Mouse (Mus musculus): Measurements from ENCODE around the gene Tiam2. TPM values are rescaled to one million over a fixed set of nuclear protein-coding genes. Genes with fewer than 3 reads are reported as not detected.

The Tiam2 gene
- polyA plus RNA-seq, 1 experiment from 2014 or later, result 4.9 TPM

DNA sequence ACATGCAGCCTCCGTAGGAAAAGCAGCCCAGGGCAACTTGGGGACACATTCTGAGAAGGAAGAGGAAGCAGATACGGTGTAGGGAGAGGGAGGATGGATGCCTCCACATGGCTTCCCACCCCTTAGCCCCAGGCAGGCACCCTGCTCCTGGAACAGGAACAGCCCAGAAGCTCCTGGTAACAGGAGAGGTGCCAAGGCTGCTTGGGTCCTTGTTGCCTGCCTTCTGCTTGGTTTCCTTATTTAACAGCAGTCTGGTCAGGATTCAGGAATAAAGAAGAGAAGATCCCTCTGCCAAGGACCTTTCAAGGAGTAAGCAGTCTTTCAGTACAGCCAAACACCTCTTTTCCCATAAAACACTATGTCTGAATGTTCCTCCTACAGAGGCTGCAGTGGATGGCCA lies 169.2 kb downstream of the Tiam2 start:
- Histone ChIP-seq H3K36me3 (no peaks in the 10 kb centered on the region), H3K4me2 (replicated peaks) (no peak overlapping the region), H3K27me3 (no peaks in the 10 kb centered on the region), H3K4me3 (replicated peaks) (no peak overlapping the region), H3K9ac (replicated peaks) (no peak overlapping the region), H3K4me1 (replicated peaks) (no peaks in the 10 kb centered on the region), H3K27ac (no peak overlapping the region), H3K9me3 (no peaks in the 10 kb centered on the region)
- no peak for ATAC-seq
- 85% methylated on average over 2 of the region's 2 CpGs for WGBS

DNA sequence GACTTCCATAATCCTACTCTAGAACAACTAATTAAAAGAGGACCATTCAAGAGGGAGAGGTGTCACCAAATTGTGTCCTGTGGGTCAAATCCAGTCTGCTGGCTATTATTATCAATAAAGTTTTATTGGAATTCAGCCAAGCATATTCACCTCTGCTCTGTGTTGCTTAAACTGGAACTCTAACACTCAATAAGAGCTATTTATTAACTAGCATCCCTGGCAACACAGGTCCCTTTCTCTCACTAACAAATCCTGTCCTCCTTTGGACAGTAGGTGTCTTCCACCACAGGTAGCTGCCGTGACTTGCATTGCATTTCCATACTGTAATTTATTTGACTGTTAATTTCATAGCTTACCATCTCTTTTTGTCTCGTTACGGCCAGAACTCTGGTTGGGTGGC lies 169.7 kb downstream of the Tiam2 start:
- ATAC-seq, result no peak
- no peak overlapping the region for H3K27ac ChIP-seq
- no peak overlapping the region for H3K9ac ChIP-seq (replicated peaks)
- 87% methylated on average over 3 of the region's 3 CpGs for WGBS
- no peak overlapping the region for H3K4me3 ChIP-seq (replicated peaks)
- H3K36me3 ChIP-seq, result no peaks in the 10 kb centered on the region
- no peak overlapping the region for H3K4me2 ChIP-seq (replicated peaks)
- H3K27me3 ChIP-seq, result no peaks in the 10 kb centered on the region
- no peaks in the 10 kb centered on the region for H3K9me3 ChIP-seq
- no peaks in the 10 kb centered on the region for H3K4me1 ChIP-seq (replicated peaks)

GRCm38 (mm10) chr17:3498086-3498485 lies 171.7 kb downstream of the Tiam2 start:
- ATAC-seq, result no peak
- Histone ChIP-seq H3K9ac (replicated peaks) (no peak overlapping the region), H3K9me3 (no peaks in the 10 kb centered on the region), H3K4me3 (replicated peaks) (no peak overlapping the region), H3K27me3 (no peaks in the 10 kb centered on the region), H3K4me2 (replicated peaks) (no peak overlapping the region), H3K36me3 (no peaks in the 10 kb centered on the region), H3K4me1 (replicated peaks) (no peaks in the 10 kb centered on the region), H3K27ac (no peak overlapping the region)
- WGBS, result 24% methylated on average over 3 of the region's 3 CpGs

DNA sequence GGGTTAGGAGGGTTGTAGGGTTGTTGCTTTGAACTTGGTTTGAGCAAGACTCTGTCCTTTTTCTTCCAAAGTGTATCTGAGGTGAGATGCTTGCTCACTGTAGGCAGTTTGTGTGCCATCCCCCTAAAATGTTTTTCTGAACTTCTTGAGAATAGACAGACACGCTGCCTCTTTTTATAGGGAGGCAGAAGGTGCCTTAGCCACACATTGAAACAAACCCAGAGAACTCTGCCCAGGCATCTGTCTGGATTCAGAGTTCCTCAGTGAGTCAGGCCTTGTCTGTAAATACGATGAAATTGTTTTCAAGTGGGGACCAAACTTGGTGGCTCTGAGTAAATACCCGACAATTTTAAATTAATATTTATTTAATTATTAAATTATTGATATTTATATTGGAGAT lies 172.2 kb downstream of the Tiam2 start:
- no peak overlapping the region for H3K4me2 ChIP-seq (replicated peaks)
- H3K27ac ChIP-seq, result no peak overlapping the region
- H3K9ac ChIP-seq (replicated peaks), result no peak overlapping the region
- no peaks in the 10 kb centered on the region for H3K9me3 ChIP-seq
- no peaks in the 10 kb centered on the region for H3K27me3 ChIP-seq
- WGBS, result 90% methylated on average over 3 of the region's 3 CpGs
- ATAC-seq, result no peak
- H3K4me1 ChIP-seq (replicated peaks), result no peaks in the 10 kb centered on the region
- no peaks in the 10 kb centered on the region for H3K36me3 ChIP-seq
- no peak overlapping the region for H3K4me3 ChIP-seq (replicated peaks)

- 95% methylated on average over 8 of the region's 8 CpGs for WGBS
Measured at GRCm38 (mm10) chr17:3499468-3499867, 173.1 kb downstream of the Tiam2 start.

GRCm38 (mm10) chr17:3500076-3500475 lies 173.7 kb downstream of the Tiam2 start:
- Histone ChIP-seq H3K4me2 (replicated peaks) (no peak overlapping the region), H3K27me3 (no peaks in the 10 kb centered on the region), H3K36me3 (no peaks in the 10 kb centered on the region), H3K4me3 (replicated peaks) (no peak overlapping the region), H3K9me3 (no peaks in the 10 kb centered on the region), H3K4me1 (replicated peaks) (no peaks in the 10 kb centered on the region), H3K27ac (no peak overlapping the region), H3K9ac (replicated peaks) (no peak overlapping the region)
- ATAC-seq, result no peak
- WGBS, result 94% methylated on average over 6 of the region's 6 CpGs

More at GRCm38 (mm10) chr17:3499468-3499867, 173.1 kb downstream of the Tiam2 start:
- H3K4me1 ChIP-seq (replicated peaks), result no peaks in the 10 kb centered on the region
- no peaks in the 10 kb centered on the region for H3K9me3 ChIP-seq
- no peak for ATAC-seq
- H3K27me3 ChIP-seq, result no peaks in the 10 kb centered on the region
- H3K9ac ChIP-seq (replicated peaks), result no peak overlapping the region
- H3K4me2 ChIP-seq (replicated peaks), result no peak overlapping the region
- no peak overlapping the region for H3K4me3 ChIP-seq (replicated peaks)
- no peaks in the 10 kb centered on the region for H3K36me3 ChIP-seq
- H3K27ac ChIP-seq, result no peak overlapping the region

DNA sequence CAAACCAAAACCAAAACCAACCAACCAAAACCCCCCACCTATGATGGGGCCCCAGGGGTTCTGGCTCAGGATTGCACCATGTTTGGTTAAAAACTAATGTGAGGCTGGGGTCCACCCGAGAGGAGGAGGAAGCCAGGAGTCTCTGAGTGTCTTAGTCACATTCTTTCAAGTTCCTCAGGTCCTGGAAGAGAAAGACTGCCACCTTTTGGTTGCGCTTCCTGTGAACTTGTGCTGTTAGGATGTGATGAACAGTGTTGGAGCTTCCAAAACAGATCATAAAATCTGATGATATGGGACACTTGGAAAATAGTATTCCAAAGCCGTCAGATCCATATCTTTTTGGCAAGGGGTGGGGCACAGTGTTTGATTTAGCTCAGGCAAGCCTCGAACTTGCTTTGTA lies 174.6 kb downstream of the Tiam2 start:
- H3K36me3 ChIP-seq, result no peaks in the 10 kb centered on the region
- no peaks in the 10 kb centered on the region for H3K4me1 ChIP-seq (replicated peaks)
- no peaks in the 10 kb centered on the region for H3K9me3 ChIP-seq
- no peak overlapping the region for H3K4me3 ChIP-seq (replicated peaks)
- no peaks in the 10 kb centered on the region for H3K27me3 ChIP-seq
- ATAC-seq, result no peak
- 92% methylated on average over 4 of the region's 4 CpGs for WGBS
- H3K9ac ChIP-seq (replicated peaks), result no peak overlapping the region
- H3K4me2 ChIP-seq (replicated peaks), result no peak overlapping the region
- no peak overlapping the region for H3K27ac ChIP-seq

GRCm38 (mm10) chr17:3505711-3506110 lies 179.3 kb downstream of the Tiam2 start:
- WGBS, result 70% methylated on average over 1 of the region's 1 CpGs
- ATAC-seq, result no peak

DNA sequence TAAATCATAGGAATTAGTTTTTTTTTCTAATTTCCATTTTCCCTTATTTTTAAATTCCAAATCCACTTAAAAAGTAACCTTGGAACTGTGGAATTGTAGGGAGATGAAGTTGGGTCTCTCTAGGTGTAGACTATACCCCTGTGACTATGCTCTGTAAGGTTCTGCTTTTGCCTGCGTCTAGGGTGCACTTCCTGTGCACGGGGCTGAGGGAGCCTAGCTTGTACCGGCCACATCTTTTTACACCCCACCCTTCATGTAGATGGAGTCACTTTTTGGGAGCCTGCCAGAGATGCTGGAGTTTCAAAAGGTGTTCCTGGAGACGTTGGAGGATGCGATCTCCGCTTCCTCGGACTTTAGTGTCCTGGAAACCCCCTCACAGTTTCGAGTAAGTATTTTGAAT lies 180.1 kb downstream of the Tiam2 start:
- H3K9me3 ChIP-seq, result no peaks in the 10 kb centered on the region
- H3K27me3 ChIP-seq, result no peaks in the 10 kb centered on the region
- H3K36me3 ChIP-seq, result no peaks in the 10 kb centered on the region
- WGBS, result 95% methylated on average over 8 of the region's 8 CpGs
- no peak for ATAC-seq
- H3K4me1 ChIP-seq (replicated peaks), result no peaks in the 10 kb centered on the region
- H3K4me3 ChIP-seq (replicated peaks), result no peak overlapping the region
- no peak overlapping the region for H3K9ac ChIP-seq (replicated peaks)
- H3K4me2 ChIP-seq (replicated peaks), result no peak overlapping the region
- H3K27ac ChIP-seq, result no peak overlapping the region

More at GRCm38 (mm10) chr17:3505711-3506110, 179.3 kb downstream of the Tiam2 start:
- no peaks in the 10 kb centered on the region for H3K27me3 ChIP-seq
- no peak overlapping the region for H3K9ac ChIP-seq (replicated peaks)
- H3K4me1 ChIP-seq (replicated peaks), result no peaks in the 10 kb centered on the region
- no peak overlapping the region for H3K4me2 ChIP-seq (replicated peaks)
- no peaks in the 10 kb centered on the region for H3K9me3 ChIP-seq
- no peak overlapping the region for H3K27ac ChIP-seq
- H3K4me3 ChIP-seq (replicated peaks), result no peak overlapping the region
- no peaks in the 10 kb centered on the region for H3K36me3 ChIP-seq

- Histone ChIP-seq H3K9me3 (no peaks in the 10 kb centered on the region), H3K36me3 (no peaks in the 10 kb centered on the region), H3K9ac (replicated peaks) (no peak overlapping the region), H3K4me2 (replicated peaks) (no peak overlapping the region), H3K4me3 (replicated peaks) (no peak overlapping the region), H3K4me1 (replicated peaks) (no peaks in the 10 kb centered on the region), H3K27me3 (no peaks in the 10 kb centered on the region), H3K27ac (no peak overlapping the region)
- peak; percentile 80 for ATAC-seq
- 13% methylated on average over 1 of the region's 1 CpGs for WGBS
Measured at GRCm38 (mm10) chr17:3509841-3510240, 183.5 kb downstream of the Tiam2 start.

GRCm38 (mm10) chr17:3514316-3514715 lies 187.9 kb downstream of the Tiam2 start:
- 0 out of 2 replicates have a peak, but pooled peaks cover 1% of the 10 kb centered on the region for H3K36me3 ChIP-seq

DNA sequence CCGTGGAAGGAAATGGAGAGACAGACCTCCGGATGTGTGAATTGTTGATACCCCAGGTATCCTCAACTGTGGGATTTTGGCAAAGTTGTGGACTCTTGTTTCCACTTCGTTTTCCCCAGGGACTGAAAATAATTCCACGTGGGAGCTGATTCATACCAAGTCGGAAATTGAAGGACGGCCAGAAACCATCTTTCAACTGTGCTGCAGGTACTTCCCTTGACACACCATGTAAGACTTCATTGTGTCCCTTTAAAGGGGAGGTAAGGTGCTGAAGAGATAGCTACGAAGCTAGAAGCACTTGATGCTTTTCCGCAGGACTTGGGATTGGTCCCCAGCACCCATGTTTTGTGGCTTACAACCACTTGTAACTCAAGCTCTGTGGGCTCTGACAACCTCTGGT lies 189.5 kb downstream of the Tiam2 start:
- ATAC-seq, result no peak

More at GRCm38 (mm10) chr17:3514316-3514715, 187.9 kb downstream of the Tiam2 start:
- Histone ChIP-seq H3K4me2 (replicated peaks) (no peak overlapping the region), H3K4me3 (replicated peaks) (no peak overlapping the region), H3K4me1 (replicated peaks) (no peaks in the 10 kb centered on the region), H3K27ac (no peak overlapping the region), H3K9me3 (no peaks in the 10 kb centered on the region), H3K9ac (replicated peaks) (no peak overlapping the region), H3K27me3 (no peaks in the 10 kb centered on the region)
- WGBS, result 92% methylated on average over 5 of the region's 5 CpGs
- ATAC-seq, result no peak

GRCm38 (mm10) chr17:3516406-3516805 lies 190.0 kb downstream of the Tiam2 start:
- H3K9ac ChIP-seq (replicated peaks), result no peak overlapping the region
- no peaks in the 10 kb centered on the region for H3K27me3 ChIP-seq
- H3K9me3 ChIP-seq, result no peaks in the 10 kb centered on the region
- no peak for ATAC-seq
- no peak overlapping the region for H3K4me2 ChIP-seq (replicated peaks)
- no peak overlapping the region for H3K4me3 ChIP-seq (replicated peaks)
- H3K4me1 ChIP-seq (replicated peaks), result no peaks in the 10 kb centered on the region
- WGBS, result 40% methylated on average over 9 of the region's 9 CpGs
- 0 out of 2 replicates have a peak, but pooled peaks cover 3% of the 10 kb centered on the region for H3K36me3 ChIP-seq
- H3K27ac ChIP-seq, result no peak overlapping the region

More for the DNA sequence above, 189.5 kb downstream of the Tiam2 start:
- no peak overlapping the region for H3K27ac ChIP-seq
- WGBS, result 94% methylated on average over 8 of the region's 8 CpGs
- no peaks in the 10 kb centered on the region for H3K27me3 ChIP-seq
- no peak overlapping the region for H3K9ac ChIP-seq (replicated peaks)
- H3K4me2 ChIP-seq (replicated peaks), result no peak overlapping the region
- H3K36me3 ChIP-seq, result 0 out of 2 replicates have a peak, but pooled peaks cover 3% of the 10 kb centered on the region
- H3K4me1 ChIP-seq (replicated peaks), result no peaks in the 10 kb centered on the region
- no peak overlapping the region for H3K4me3 ChIP-seq (replicated peaks)
- H3K9me3 ChIP-seq, result no peaks in the 10 kb centered on the region

All from midbrain, embryonic 13.5 days (tissue).